Mouse (Mus musculus) activated CD4-positive, CD25-positive, alpha-beta regulatory T cell (primary cell): Measurements from ENCODE around the gene Gm11565. TPM values are rescaled to one million over a fixed set of nuclear protein-coding genes. Genes with fewer than 3 reads are reported as not detected.

Experiments
- polyA plus RNA-seq, 2 experiments: library from polyadenylated mRNA; unstranded; fragments of 100-300 nt; shearing (Covaris generic); gene quantifications; one replicate each; pipeline ENCODE4 v1.2.1; 2017

Gm11565 gene
- not detected for polyA plus RNA-seq

DNA sequence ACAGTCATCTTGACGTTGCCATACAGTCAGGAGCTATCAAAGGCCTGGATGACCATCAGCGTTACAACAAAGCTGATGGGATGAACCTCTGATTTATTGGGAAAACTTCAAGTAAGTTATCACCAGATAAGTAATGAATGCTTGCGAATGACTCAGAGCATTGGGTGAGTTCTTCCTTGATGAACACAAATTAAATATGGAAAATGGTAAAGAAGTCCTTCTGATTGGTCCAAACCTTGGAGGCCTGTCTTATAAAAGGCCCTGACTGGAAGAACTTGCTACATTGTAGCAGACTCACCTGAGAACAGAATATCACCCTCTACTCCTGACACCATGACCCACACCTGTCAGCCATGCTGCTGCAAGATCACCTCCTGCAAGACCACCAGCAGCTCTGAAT, at the start of gene Gm11565:
Gm11565 (plus strand) TSS at position 301 of the 400 bp plus-strand sequence.

DNA sequence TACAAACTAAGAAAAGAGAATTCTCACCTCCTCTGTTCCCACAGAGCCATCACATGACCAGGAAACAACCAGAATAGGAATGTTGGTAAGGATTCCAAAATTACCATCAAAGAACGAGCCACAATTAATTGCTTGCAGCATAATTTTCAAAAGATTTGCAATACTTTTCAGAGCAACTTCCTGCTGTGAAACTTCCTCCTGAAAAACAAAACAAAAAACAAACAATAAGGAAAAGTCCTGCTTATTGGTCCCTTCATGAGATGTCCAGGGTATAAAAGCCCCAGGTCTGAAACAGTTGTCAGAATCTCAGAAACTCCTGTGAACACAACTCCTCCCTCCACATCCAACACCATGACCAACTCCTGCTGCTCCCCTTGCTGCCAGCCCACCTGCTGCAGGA, 41.5 kb upstream of the Gm11565 start, which contains the start of gene Krtap9-1:
Krtap9-1 (plus strand) TSS at position 301 of the 400 bp plus-strand sequence.

DNA sequence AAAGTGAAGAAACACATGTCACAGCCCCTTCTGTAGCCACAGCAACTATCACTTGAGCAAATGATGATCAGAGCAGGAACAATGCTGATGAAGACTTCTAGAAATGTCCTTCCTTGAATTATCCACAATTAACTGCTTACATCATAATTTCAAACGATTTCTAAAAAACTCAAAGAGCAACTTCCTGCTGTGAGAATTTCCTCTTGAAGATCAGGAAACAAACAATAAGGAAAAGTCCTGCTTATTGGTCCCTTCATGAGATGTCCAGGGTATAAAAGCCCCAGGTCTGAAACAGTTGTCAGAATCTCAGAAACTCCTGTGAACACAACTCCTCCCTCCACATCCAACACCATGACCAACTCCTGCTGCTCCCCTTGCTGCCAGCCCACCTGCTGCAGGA, 35.7 kb upstream of the Gm11565 start, which contains the start of gene Gm11567:
Gm11567 (plus strand) TSS at position 301 of the 400 bp plus-strand sequence.

DNA sequence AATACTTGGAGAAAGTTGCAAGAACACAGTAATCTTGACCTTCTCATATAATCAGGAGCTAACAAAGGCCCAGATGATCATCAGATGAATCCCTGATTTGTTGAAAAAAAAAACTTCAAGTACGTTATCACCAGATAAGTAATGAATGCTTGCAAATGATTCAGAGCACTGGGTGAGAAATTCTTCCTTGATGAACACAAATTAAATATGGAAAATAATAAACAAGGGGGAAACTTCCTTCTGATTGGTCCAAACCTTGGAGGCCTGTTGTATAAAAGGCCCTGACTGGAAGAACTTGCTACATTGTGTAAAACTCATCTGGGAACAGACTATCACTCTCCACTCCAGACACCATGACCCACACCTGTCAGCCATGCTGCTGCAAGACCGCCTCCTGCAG, 6.9 kb upstream of the Gm11565 start, which contains the start of gene Krtap31-1:
Krtap31-1 (plus strand) TSS at position 301 of the 400 bp plus-strand sequence.

DNA sequence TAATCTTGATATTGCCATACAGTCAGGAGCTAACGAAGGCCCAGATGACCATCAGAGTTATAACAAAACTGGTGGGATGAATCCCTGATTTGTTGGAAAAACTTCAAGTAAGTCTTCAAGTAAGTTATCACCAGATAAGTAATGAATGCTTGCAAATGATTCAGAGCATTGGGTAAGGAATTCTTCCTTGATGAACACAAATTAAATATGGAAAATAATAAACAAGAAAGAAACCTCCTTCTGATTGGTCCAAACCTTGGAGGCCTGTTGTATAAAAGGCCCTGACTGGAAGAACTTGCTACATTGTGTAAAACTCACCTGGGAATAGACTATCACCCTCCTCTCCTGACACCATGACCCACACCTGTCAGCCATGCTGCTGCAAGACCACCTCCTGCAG, 21.4 kb downstream of the Gm11565 start, which contains the start of gene Krtap31-2:
Krtap31-2 (plus strand) TSS at position 301 of the 400 bp plus-strand sequence.

DNA sequence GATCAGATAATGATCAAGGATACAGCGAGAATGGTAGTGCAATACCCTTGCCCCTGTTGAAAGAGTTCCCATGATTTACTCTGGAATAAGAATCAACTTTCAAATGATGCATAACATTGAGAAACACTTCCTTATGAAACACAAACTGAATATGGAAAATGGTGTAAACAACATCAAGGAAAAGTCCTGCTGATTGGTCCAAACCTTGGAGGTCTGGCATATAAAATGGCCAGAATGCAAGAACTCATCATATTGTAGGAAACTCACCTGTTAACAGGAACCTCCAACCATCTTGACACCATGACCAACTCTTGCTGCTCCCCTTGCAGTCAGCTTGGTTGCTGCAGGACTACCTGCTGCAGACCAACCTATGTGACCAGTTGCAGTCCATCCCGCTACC, 33.6 kb downstream of the Gm11565 start, which contains the start of gene Krtap9-5:
Krtap9-5 (plus strand) TSS at position 301 of the 400 bp plus-strand sequence.

Other genes with a start within 250 kb of the Gm11565 start
- not detected for gene Krtap4-6, start 248.8 kb upstream of the Gm11565 start, polyA plus RNA-seq
- gene Gm14190, start 224.0 kb upstream of the Gm11565 start, polyA plus RNA-seq, result not detected
- gene Gm14180, start 180.5 kb upstream of the Gm11565 start, polyA plus RNA-seq, result not detected
- under 1 TPM in 1 of 2 experiments, not detected in 1; 0.32 TPM for gene Gm11595, start 141.8 kb upstream of the Gm11565 start, polyA plus RNA-seq
- not detected for gene Krtap4-8, start 134.0 kb upstream of the Gm11565 start, polyA plus RNA-seq
- not detected for gene Krtap4-9, start 129.6 kb upstream of the Gm11565 start, polyA plus RNA-seq
- not detected for gene Gm11596, start 121.3 kb upstream of the Gm11565 start, polyA plus RNA-seq
- gene Gm11569, start 115.8 kb upstream of the Gm11565 start, polyA plus RNA-seq, result not detected
- not detected for gene Gm11554, start 110.3 kb upstream of the Gm11565 start, polyA plus RNA-seq
- gene Krtap4-13, start 104.9 kb upstream of the Gm11565 start, polyA plus RNA-seq, result not detected
- not detected for gene Gm11564, start 99.1 kb upstream of the Gm11565 start, polyA plus RNA-seq
- gene 2300003K06Rik, start 76.7 kb upstream of the Gm11565 start, polyA plus RNA-seq, result not detected
- not detected for gene Krtap4-16, start 63.1 kb upstream of the Gm11565 start, polyA plus RNA-seq
- gene Gm11568, start 56.8 kb upstream of the Gm11565 start, polyA plus RNA-seq, result under 1 TPM in 1 of 2 experiments, not detected in 1; 0.55 TPM
- gene Gm11559, start 50.3 kb upstream of the Gm11565 start, polyA plus RNA-seq, result not detected
- gene Krtap9-1, start 41.4 kb upstream of the Gm11565 start, polyA plus RNA-seq, result not detected
- gene Gm11567, start 35.6 kb upstream of the Gm11565 start, polyA plus RNA-seq, result not detected
- gene Krtap31-1, start 6.8 kb upstream of the Gm11565 start, polyA plus RNA-seq, result not detected
- gene Krtap31-2, start 21.5 kb downstream of the Gm11565 start, polyA plus RNA-seq, result not detected
- gene Krtap9-5, start 33.7 kb downstream of the Gm11565 start, polyA plus RNA-seq, result not detected
- gene Krtap29-1, start 64.3 kb downstream of the Gm11565 start, polyA plus RNA-seq, result not detected
- not detected for gene Krtap16-1, start 71.8 kb downstream of the Gm11565 start, polyA plus RNA-seq
- not detected for gene Krtap17-1, start 79.2 kb downstream of the Gm11565 start, polyA plus RNA-seq
- gene Krt33a, start 101.5 kb downstream of the Gm11565 start, polyA plus RNA-seq, result under 1 TPM in 1 of 2 experiments, not detected in 1; 0.23 TPM
- gene Krt33b, start 115.1 kb downstream of the Gm11565 start, polyA plus RNA-seq, result not detected
- gene Krt34, start 126.8 kb downstream of the Gm11565 start, polyA plus RNA-seq, result not detected
- gene Krt31, start 135.8 kb downstream of the Gm11565 start, polyA plus RNA-seq, result under 1 TPM in 1 of 2 experiments, not detected in 1; 0.15 TPM
- gene Krt32, start 173.5 kb downstream of the Gm11565 start, polyA plus RNA-seq, result not detected
- gene Krt35, start 181.5 kb downstream of the Gm11565 start, polyA plus RNA-seq, result not detected
- not detected for gene Krt36, start 190.9 kb downstream of the Gm11565 start, polyA plus RNA-seq
- gene Krt13, start 206.8 kb downstream of the Gm11565 start, polyA plus RNA-seq, result not detected
- gene Krt15, start 221.2 kb downstream of the Gm11565 start, polyA plus RNA-seq, result not detected
- under 1 TPM in 1 of 2 experiments, not detected in 1; 0.28 TPM for gene Krt19, start 233.9 kb downstream of the Gm11565 start, polyA plus RNA-seq